Mouse (Mus musculus) embryonic facial prominence, embryonic 11.5 days (tissue): Measurements from ENCODE around the gene Nt5dc1. TPM values are rescaled to one million over a fixed set of nuclear protein-coding genes. Genes with fewer than 3 reads are reported as not detected.
"Not testable (repeated sequence)": the region's sequence is repeated elsewhere in the genome, so short reads cannot be mapped to it uniquely, and the experiment has no call there.

Experiments used
- ATAC-seq: fragments of 200-750 bp; cut with Nextera tagmentation; replicated peaks from 2 replicates; pipeline ENCODE4 v1.8.0; 2017; ENCODE audit warnings: low read depth; ENCODE audit not compliant: insufficient number of reproducible peaks, low FRiP score, low TSS enrichment
- DNase-seq: peaks from one replicate; pipeline ENCODE4 v3.0.0-alpha.2; 2015; ENCODE audit warnings: low spot score
- H3K27ac ChIP-seq: fragments of 300-500 bp; sonication (generic); replicated peaks from 2 replicates; pipeline ENCODE4 v1.5.1; 2014; ENCODE audit warnings: mild to moderate bottlenecking, low read depth, low read length, control low read depth
- H3K27me3 ChIP-seq: fragments of 300-500 bp; sonication (generic); 2 replicates; pipeline ENCODE4 v1.6.1; 2014; ENCODE audit warnings: mild to moderate bottlenecking, low read length, moderate library complexity, mixed read lengths; ENCODE audit not compliant: control insufficient read depth, insufficient read depth
- H3K36me3 ChIP-seq: fragments of 300-500 bp; sonication (generic); replicated peaks from 2 replicates; pipeline ENCODE4 v1.6.1; 2014; ENCODE audit warnings: low read depth, mild to moderate bottlenecking, low read length, moderate library complexity, mixed read lengths; ENCODE audit not compliant: control insufficient read depth, insufficient read depth
- H3K4me1 ChIP-seq: fragments of 300-500 bp; sonication (generic); 2 replicates; pipeline ENCODE4 v1.6.1; 2014; ENCODE audit warnings: low read length, mixed read lengths; ENCODE audit not compliant: control insufficient read depth, insufficient read depth
- H3K4me2 ChIP-seq: fragments of 300-500 bp; sonication (generic); 2 replicates; pipeline ENCODE4 v1.6.1; 2014; ENCODE audit warnings: low read depth, mild to moderate bottlenecking, control low read depth, low read length, moderate library complexity
- H3K4me3 ChIP-seq: fragments of 300-500 bp; sonication (generic); 2 replicates; pipeline ENCODE4 v1.5.1; 2014; ENCODE audit warnings: low read depth, low read length, control low read depth
- H3K9ac ChIP-seq: fragments of 300-500 bp; sonication (generic); replicated peaks from 2 replicates; pipeline ENCODE4 v1.6.1; 2014; ENCODE audit warnings: mild to moderate bottlenecking, control low read depth, low read length
- H3K9me3 ChIP-seq: fragments of 300-500 bp; sonication (generic); replicated peaks from 2 replicates; pipeline ENCODE4 v1.6.1; 2016; ENCODE audit warnings: mild to moderate bottlenecking, low read length, inconsistent platforms, mixed read lengths; ENCODE audit not compliant: control insufficient read depth
- WGBS: fragments of 180-500 bp; shearing (Covaris S2); extraction: QIAGEN DNeasy Blood & Tissue Kit; methylation state at CpG from one replicate; pipeline ENCODE4 v1.1.7; 2014; 5-methylcytosine and 5-hydroxymethylcytosine counted together
- polyA plus RNA-seq: library from polyadenylated mRNA; unstranded; fragments of >200 nt; fragmentation: Nextera tagmentation; extraction: Ambion mirVana; gene quantifications from 2 replicates; pipeline ENCODE4 v1.2.1, GENCODE M21; 2014

Gene Nt5dc1
- polyA plus RNA-seq, 1 experiment from 2014 or later, result 7.6 TPM

DNA sequence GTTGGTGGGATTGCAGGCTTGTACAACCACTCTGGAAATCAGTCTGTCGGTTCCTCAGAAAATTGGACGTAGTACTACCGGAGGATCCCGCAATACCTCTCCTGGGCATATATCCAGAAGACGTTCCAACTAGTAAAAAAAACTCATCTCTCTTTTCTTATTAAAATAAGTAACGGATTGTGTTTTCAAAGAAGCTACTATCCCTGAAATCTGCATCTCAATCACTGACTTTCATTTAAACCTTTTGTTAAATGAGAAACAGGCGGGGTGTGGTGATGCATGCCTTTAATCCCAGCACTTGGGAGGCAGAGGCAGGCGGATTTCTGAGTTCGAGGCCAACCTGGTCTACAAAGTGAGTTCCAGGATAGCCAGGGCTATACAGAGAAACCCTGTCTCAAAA lies 165.5 kb downstream of the Nt5dc1 start:
- H3K9ac ChIP-seq, H3K4me3 ChIP-seq, ATAC-seq, H3K27me3 ChIP-seq, H3K27ac ChIP-seq, H3K4me1 ChIP-seq, H3K36me3 ChIP-seq, DNase-seq, H3K9me3 ChIP-seq, H3K4me2 ChIP-seq: not testable (repeated sequence)
- WGBS, result 93% methylated on average over 9 of the region's 9 CpGs

DNA sequence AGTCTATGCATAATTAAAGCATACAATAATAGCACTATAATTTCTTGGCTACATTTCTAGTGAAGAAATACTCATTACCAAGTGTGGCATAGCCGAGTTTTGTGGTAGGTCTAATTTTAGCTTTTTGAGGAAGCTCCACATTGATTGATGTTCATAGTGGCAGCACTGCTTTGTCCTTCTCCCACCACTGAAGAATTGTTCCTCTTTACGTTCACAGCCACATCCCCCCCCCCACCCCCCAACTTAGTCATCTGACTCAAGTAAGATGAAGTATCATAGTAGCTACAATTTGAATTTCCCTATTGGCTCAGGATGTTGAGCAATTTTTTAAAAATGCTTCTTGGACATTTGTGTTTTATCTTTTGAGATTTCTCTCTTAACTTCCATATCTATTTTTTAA lies 168.8 kb downstream of the Nt5dc1 start:
- 59% methylated on average over 2 of the region's 2 CpGs for WGBS
- Histone ChIP-seq H3K9me3 (no peaks in the 10 kb centered on the region), H3K36me3 (no peaks in the 10 kb centered on the region), H3K4me1 (no peaks in the 10 kb centered on the region), H3K27ac (no peak overlapping the region), H3K27me3 (no peaks in the 10 kb centered on the region), H3K9ac (no peak overlapping the region), H3K4me2 (no peak overlapping the region), H3K4me3 (no peak overlapping the region)
- no peak for ATAC-seq
- DNase-seq, result no peak

DNA sequence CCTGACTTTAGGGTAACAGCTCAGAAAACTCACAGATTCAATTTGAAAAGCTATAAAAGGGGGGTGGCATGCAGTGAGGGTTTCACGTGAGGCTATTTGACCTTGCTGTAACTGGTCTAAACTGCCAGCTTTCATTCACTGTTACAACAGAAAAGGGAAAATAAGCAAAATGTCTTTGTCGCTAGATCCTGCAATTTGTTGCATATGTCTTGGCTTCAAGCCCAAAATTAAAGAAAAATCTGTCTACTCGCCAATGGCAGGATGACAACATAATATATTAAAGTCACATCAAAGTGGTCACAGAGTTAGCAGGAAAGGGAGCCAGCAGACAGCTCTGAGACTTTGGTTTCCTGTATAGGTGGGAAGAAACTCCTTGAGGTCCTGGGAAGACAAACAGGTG lies 170.6 kb downstream of the Nt5dc1 start:
- H3K4me1 ChIP-seq, result no peaks in the 10 kb centered on the region
- H3K9me3 ChIP-seq, result no peaks in the 10 kb centered on the region
- DNase-seq (no peak), ATAC-seq (no peak)
- no peaks in the 10 kb centered on the region for H3K36me3 ChIP-seq
- no peak overlapping the region for H3K4me3 ChIP-seq
- WGBS, result 55% methylated on average over 3 of the region's 3 CpGs
- H3K4me2 ChIP-seq, result no peak overlapping the region
- H3K9ac ChIP-seq, result no peak overlapping the region
- no peak overlapping the region for H3K27ac ChIP-seq
- H3K27me3 ChIP-seq, result no peaks in the 10 kb centered on the region

DNA sequence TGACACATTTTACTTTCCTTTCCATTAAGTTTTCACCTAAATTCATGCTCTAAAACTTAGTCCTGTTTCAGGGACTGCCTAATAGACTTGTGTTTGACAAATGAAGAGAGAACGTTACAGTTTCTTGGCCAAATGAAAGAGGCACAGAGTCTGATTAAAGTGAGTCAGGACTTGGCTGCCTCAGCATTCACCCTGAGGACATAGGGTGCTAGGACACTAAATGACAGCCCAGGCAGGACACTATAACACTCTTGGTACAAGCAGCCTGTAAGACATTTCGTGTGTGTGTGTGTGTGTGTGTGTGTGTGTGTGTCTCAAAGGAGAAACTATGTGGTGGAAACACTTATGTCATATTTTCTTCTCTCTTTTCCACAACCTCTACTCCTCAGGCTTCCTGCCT lies 172.2 kb downstream of the Nt5dc1 start:
- ATAC-seq (no peak), DNase-seq (no peak)
- WGBS, result 79% methylated on average over 2 of the region's 2 CpGs
- H3K27ac ChIP-seq, result no peak overlapping the region
- no peaks in the 10 kb centered on the region for H3K36me3 ChIP-seq
- no peak overlapping the region for H3K4me2 ChIP-seq
- H3K4me3 ChIP-seq, result no peak overlapping the region
- H3K9ac ChIP-seq, result no peak overlapping the region
- H3K9me3 ChIP-seq, result no peaks in the 10 kb centered on the region
- H3K4me1 ChIP-seq, result no peaks in the 10 kb centered on the region
- H3K27me3 ChIP-seq, result no peaks in the 10 kb centered on the region

DNA sequence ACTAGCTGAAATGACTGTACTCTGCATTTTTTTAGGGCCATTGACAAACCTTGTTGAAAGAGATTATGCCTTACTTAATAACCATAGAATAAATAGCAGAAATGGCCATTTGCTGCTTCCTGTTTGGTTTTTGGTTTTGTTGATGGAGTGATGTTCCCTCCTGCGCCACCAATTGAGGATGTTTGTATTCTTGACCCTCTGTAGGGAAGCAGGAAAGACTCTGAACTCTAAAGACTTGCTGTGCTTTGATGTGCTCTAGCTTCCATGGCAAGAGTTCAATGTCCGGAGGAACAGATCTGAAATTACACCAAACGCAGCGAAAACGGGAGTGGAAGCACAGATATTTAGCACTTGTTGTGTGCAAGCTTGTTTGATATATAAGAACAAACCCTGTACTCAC lies 173.6 kb downstream of the Nt5dc1 start:
- DNase-seq, result no peak
- no peak for ATAC-seq
- Histone ChIP-seq H3K9ac (no peak overlapping the region), H3K9me3 (no peaks in the 10 kb centered on the region), H3K4me3 (no peak overlapping the region), H3K27me3 (no peaks in the 10 kb centered on the region), H3K36me3 (no peaks in the 10 kb centered on the region), H3K4me1 (no peaks in the 10 kb centered on the region), H3K27ac (no peak overlapping the region), H3K4me2 (no peak overlapping the region)
- WGBS, result 80% methylated on average over 5 of the region's 5 CpGs

DNA sequence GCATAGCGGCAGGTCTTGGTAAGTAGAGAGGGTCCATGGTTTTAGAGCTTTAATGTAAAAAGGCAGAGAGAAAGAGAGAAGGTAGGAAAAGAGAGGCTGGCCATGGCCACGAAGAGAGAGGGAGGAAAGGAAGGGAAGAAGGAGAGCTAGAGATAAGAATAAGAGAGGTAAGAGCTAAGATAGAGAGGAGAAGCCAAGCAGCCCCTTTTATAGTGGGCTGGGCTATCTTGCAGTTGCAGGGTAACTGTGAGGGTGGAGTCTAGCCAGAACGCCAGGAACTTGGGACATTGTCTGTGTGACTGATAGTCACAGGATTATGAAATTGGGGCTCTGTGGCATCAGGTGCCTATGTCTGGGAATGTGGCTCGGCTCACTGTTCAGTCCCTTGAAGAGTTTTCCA lies 179.8 kb downstream of the Nt5dc1 start:
- no peak for ATAC-seq
- no peak overlapping the region for H3K4me2 ChIP-seq

More for the DNA sequence above, 179.8 kb downstream of the Nt5dc1 start:
- H3K27me3 ChIP-seq, result no peaks in the 10 kb centered on the region
- H3K4me1 ChIP-seq, result no peaks in the 10 kb centered on the region
- H3K9me3 ChIP-seq, result no peaks in the 10 kb centered on the region
- no peak overlapping the region for H3K4me3 ChIP-seq
- H3K36me3 ChIP-seq, result no peaks in the 10 kb centered on the region
- H3K9ac ChIP-seq, result no peak overlapping the region
- no peak overlapping the region for H3K27ac ChIP-seq
- DNase-seq, result no peak
- 72% methylated on average over 4 of the region's 4 CpGs for WGBS

Other genes starting within 250 kb of the Nt5dc1 start
- 45.1 and 47.2 TPM in 2 replicates for gene Dse, start 210.8 kb downstream of the Nt5dc1 start, polyA plus RNA-seq
- 61.3 and 61.9 TPM in 2 replicates for gene Tspyl1, start 136.4 kb downstream of the Nt5dc1 start, polyA plus RNA-seq
- gene Tspyl4, start 121.1 kb downstream of the Nt5dc1 start, polyA plus RNA-seq, result 15.7 and 16.5 TPM in 2 replicates
- 0.11 and 0.18 TPM in 2 replicates for gene Col10a1, start 28.6 kb downstream of the Nt5dc1 start, polyA plus RNA-seq
- gene Frk, start 64.8 kb upstream of the Nt5dc1 start, polyA plus RNA-seq, result 11.1 and 11.2 TPM in 2 replicates